Mouse (Mus musculus) cerebellum, adult 2 months (tissue): ENCODE results near the gene Nol9.

Source experiments
- CTCF ChIP-seq: fragments of 200-500 bp; IDR thresholded peaks from 2 replicates; pipeline ENCODE4 v1.5.1; 2011; ENCODE audit warnings: low read depth, mild to moderate bottlenecking, control low read depth, low read length, moderate library complexity, borderline replicate concordance; ENCODE audit not compliant: insufficient read depth
- POLR2A ChIP-seq: fragments of 200-500 bp; IDR thresholded peaks from 2 replicates; pipeline ENCODE4 v1.6.1; 2011; ENCODE audit warnings: low read length, control low read depth, borderline replicate concordance; ENCODE audit not compliant: insufficient read depth

DNA sequence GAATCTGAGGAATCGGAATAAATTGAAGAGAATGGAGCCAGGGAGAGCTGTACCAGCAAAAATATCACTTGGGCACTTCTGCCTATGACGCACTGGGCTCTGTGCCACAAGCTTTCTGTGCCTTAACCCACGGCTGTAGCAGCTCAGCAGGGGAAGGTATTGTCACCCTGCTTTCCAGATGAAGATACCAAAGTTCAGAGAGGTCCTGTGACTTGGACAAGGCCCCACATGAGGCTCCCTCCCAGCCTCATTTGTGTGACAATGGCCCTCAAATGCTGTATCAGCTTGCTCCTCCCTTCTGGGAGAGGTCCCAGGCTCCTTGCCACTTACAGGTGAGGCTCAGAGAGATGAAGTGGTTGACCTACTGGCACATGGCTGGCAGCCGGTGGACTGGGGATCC lies 49.0 kb downstream of the Nol9 start:
- TF ChIP-seq POLR2A (no peak), CTCF (no peak)
